Mouse (Mus musculus) gastrocnemius, postnatal 10 days (tissue): ENCODE data around the gene Rasgrp4. TPM values are rescaled to one million over a fixed set of nuclear protein-coding genes. Genes with fewer than 3 reads are reported as not detected.
"Not testable (repeated sequence)": the region's sequence is repeated elsewhere in the genome, so short reads cannot be mapped to it uniquely, and the experiment has no call there.

Source experiments
- DNase-seq: peaks from one replicate; pipeline ENCODE4 v3.0.0; 2021; ENCODE audit warnings: mixed read lengths
- total RNA-seq, 2 experiments: library from RNA; stranded (reverse); gene quantifications; 2 replicates each; pipeline ENCODE4 v1.2.3; 2021

Gene Rasgrp4
- total RNA-seq, 2 experiments from 2014 or later = 0.86 to 1.4 TPM

DNA sequence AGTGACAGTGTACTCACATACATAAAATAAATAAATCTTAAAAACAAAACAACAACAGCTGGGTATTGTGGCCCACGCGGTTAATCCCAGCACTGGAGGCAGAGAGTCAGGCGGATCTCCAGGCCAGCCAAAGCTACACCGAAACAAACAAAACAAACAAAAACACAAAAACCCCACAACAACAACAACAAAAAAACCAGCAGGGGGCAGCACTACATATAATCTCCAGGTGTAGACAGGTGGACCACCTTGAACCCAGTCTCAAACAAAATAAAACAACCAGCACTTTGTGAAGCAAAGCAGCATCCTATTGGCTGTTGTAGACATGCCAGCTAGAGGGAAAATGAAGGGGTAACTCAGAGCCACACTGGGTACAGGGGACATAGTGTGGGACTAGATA is 43.5 kb downstream of the Rasgrp4 start:
- no peak for DNase-seq

DNA sequence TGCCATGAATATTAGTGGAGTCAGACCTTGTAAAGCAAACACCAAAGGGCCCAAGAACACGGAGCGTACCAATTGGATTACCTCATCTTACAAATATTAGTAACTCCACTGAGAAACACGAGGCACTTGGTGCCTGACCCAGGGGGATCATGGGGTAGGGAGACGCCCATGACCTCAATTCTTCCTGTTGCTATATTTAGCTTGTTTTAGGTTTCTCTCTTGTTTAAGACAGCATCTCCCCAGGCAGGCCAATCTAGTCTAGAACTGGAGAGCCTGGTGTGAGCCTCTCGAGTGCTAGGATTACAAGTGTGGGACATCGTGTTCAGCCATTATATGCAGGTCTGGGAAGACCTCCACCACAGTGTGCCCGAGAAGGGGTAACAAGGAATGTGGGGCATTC is 44.7 kb downstream of the Rasgrp4 start:
- no peak for DNase-seq

GRCm38 (mm10) chr7:29180077-29180853 is 45.6 kb downstream of the Rasgrp4 start, which contains the start of gene Psmd8:
Gene Psmd8 (minus strand): TSS chr7:29180701.
- DNase-seq = peak; percentile 93

GRCm38 (mm10) chr7:29180854-29181236 is 46.2 kb downstream of the Rasgrp4 start:
- no peak for DNase-seq

GRCm38 (mm10) chr7:29181323-29181722 is 46.7 kb downstream of the Rasgrp4 start:
- not testable (repeated sequence) for DNase-seq

DNA sequence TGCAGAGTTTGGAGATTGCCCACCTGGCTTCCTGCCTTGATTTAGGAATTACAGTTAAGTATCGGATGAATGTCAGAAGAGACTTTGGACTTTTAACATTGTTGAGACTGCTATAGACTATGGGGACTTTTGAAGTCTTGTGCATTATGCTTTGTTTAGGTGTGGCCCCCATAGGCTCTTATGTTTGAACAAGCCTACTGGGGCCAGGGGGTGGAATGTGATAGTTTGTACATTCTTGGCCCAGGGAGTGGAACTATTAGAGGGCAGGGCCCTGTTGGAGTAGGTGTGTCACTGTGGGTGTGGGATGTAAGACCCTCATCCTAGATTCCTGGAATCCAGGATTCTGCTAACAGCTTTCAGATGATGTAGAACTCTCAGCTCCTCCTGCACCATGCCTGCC is 59.6 kb downstream of the Rasgrp4 start:
- DNase-seq = not testable (repeated sequence)

- no peak for DNase-seq
Observed at GRCm38 (mm10) chr7:29202577-29202976, 67.9 kb downstream of the Rasgrp4 start.

Other genes with a start within 250 kb of the Rasgrp4 start
- 100 to 1,000 TPM in 1 of 2 experiments, 10 to 100 TPM in 1; 90.2 to 120 TPM for gene Actn4, start 172.5 kb upstream of the Rasgrp4 start, total RNA-seq
- 100 to 1,000 TPM; 169 to 174 TPM for gene Eif3k, start 153.0 kb upstream of the Rasgrp4 start, total RNA-seq
- under 1 TPM; 0.66 to 0.93 TPM for gene Map4k1, start 152.8 kb upstream of the Rasgrp4 start, total RNA-seq
- gene Ryr1, start 9.7 kb upstream of the Rasgrp4 start, total RNA-seq = 100 to 1,000 TPM; 715 to 728 TPM
- 10 to 100 TPM; 11.7 to 12.5 TPM for gene Fam98c, start 21.4 kb downstream of the Rasgrp4 start, total RNA-seq
- gene Ggn, start 35.4 kb downstream of the Rasgrp4 start, total RNA-seq = under 1 TPM; 0.32 to 0.35 TPM
- 1 to 10 TPM; 1.9 to 2.4 TPM for gene Spred3, start 35.6 kb downstream of the Rasgrp4 start, total RNA-seq
- 100 to 1,000 TPM; 184 to 185 TPM for gene Psmd8, start 45.9 kb downstream of the Rasgrp4 start, total RNA-seq
- gene Catsperg1, start 79.2 kb downstream of the Rasgrp4 start, total RNA-seq = under 1 TPM; 0.16 to 0.56 TPM
- gene Kcnk6, start 97.7 kb downstream of the Rasgrp4 start, total RNA-seq = 1 to 10 TPM; 2.9 to 5.0 TPM
- 10 to 100 TPM; 48.8 to 50.6 TPM for gene Yif1b, start 103.5 kb downstream of the Rasgrp4 start, total RNA-seq
- gene 2200002D01Rik, start 113.6 kb downstream of the Rasgrp4 start, total RNA-seq = 1 to 10 TPM in 1 of 2 experiments, under 1 TPM in 1; 0.72 to 1.3 TPM
- 1 to 10 TPM; 6.6 to 8.2 TPM for gene Spint2, start 147.1 kb downstream of the Rasgrp4 start, total RNA-seq
- gene Ppp1r14a, start 154.5 kb downstream of the Rasgrp4 start, total RNA-seq = 10 to 100 TPM; 11.8 to 13.3 TPM
- 1 to 10 TPM; 3.4 to 3.8 TPM for gene Dpf1, start 169.1 kb downstream of the Rasgrp4 start, total RNA-seq